Mouse (Mus musculus) hindbrain, embryonic 13.5 days (tissue): ENCODE results near the gene Rnf113a2. TPM values are rescaled to one million over a fixed set of nuclear protein-coding genes. Genes with fewer than 3 reads are reported as not detected.

Experiments used
- ATAC-seq: fragments of 200-750 bp; cut with Nextera tagmentation; 2 replicates; pipeline ENCODE4 v1.8.0; 2017; ENCODE audit warnings: moderate TSS enrichment; ENCODE audit not compliant: low FRiP score
- H3K27ac ChIP-seq: fragments of 300-500 bp; sonication (generic); 2 replicates; pipeline ENCODE4 v1.5.1; 2015; ENCODE audit warnings: inconsistent platforms, mild to moderate bottlenecking, moderate library complexity
- H3K27me3 ChIP-seq: fragments of 300-500 bp; sonication (generic); 2 replicates; pipeline ENCODE4 v1.6.1; 2015; ENCODE audit warnings: mild to moderate bottlenecking, inconsistent platforms
- H3K36me3 ChIP-seq: fragments of 300-500 bp; sonication (generic); 2 replicates; pipeline ENCODE4 v1.6.1; 2015; ENCODE audit warnings: mild to moderate bottlenecking, inconsistent platforms
- H3K4me1 ChIP-seq: fragments of 300-500 bp; sonication (generic); replicated peaks from 2 replicates; pipeline ENCODE4 v1.6.1; 2015; ENCODE audit warnings: inconsistent platforms
- H3K4me2 ChIP-seq: fragments of 300-500 bp; sonication (generic); 2 replicates; pipeline ENCODE4 v1.6.1; 2015; ENCODE audit warnings: inconsistent platforms, mild to moderate bottlenecking, moderate library complexity
- H3K4me3 ChIP-seq: fragments of 300-500 bp; sonication (generic); 2 replicates; pipeline ENCODE4 v1.5.1; 2015; ENCODE audit warnings: mild to moderate bottlenecking, inconsistent platforms
- H3K9ac ChIP-seq: fragments of 300-500 bp; sonication (generic); 2 replicates; pipeline ENCODE4 v1.6.1; 2015; ENCODE audit warnings: mild to moderate bottlenecking, inconsistent platforms
- H3K9me3 ChIP-seq: fragments of 300-500 bp; sonication (generic); 2 replicates; pipeline ENCODE4 v1.6.1; 2016; ENCODE audit warnings: inconsistent platforms
- WGBS: fragments of 180-500 bp; shearing (Covaris S2); methylation state at CpG from one replicate; pipeline ENCODE4 v1.1.7; 2015; 5-methylcytosine and 5-hydroxymethylcytosine counted together
- polyA plus RNA-seq: library from polyadenylated mRNA; unstranded; fragments of >200 nt; fragmentation: Nextera tagmentation; extraction: Ambion mirVana; gene quantifications from 2 replicates; pipeline ENCODE4 v1.2.1, GENCODE M21; 2015

Rnf113a2 gene
- polyA plus RNA-seq, 1 experiment from 2014 or later, result 28.5 TPM

DNA sequence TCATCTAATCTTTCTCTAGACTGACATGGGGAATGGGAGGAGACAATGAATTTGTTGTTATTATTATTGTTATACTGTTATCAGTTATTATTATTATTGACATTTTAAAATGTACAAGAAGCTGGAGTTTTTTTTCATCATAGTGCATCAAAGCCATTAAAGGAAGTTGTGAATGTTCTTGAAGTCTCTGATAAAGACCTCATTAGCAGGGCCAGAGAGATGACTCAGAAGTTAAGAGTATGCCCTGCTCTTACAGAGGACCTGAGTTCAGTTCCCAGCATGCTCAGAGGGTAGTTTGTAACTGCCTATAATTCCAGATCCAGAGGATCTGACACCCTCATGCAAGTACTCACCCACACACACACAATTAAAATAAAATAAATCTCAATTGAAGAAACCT is 19.3 kb upstream of the Rnf113a2 start:
- Histone ChIP-seq H3K27me3 (no peaks in the 10 kb centered on the region), H3K9ac (no peak overlapping the region), H3K4me2 (no peak overlapping the region), H3K4me1 (no peaks in the 10 kb centered on the region), H3K9me3 (no peaks in the 10 kb centered on the region), H3K4me3 (no peak overlapping the region), H3K36me3 (no peaks in the 10 kb centered on the region), H3K27ac (no peak overlapping the region)
- ATAC-seq, result no peak

DNA sequence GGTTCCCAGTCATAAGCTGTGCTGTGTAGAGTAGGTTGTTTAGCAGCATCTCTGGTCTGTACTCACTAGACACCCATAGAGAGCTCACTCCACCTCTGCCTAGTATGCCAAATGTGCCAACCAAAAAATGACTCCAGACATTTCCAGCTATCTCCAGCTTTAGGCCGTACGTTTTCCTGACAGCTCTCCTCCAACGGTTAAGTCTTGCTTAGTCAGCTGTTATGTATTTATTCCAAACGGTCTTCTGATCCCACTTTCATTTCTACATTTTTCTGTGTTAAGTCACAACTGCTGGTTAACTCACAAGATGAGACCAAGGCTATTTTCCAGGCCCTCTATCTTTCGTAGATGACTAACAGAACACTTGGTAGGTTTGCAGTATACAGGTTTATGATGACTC is 18.4 kb upstream of the Rnf113a2 start:
- H3K27me3 ChIP-seq, result no peaks in the 10 kb centered on the region
- H3K27ac ChIP-seq, result no peak overlapping the region
- no peak overlapping the region for H3K4me2 ChIP-seq
- no peaks in the 10 kb centered on the region for H3K9me3 ChIP-seq
- no peak overlapping the region for H3K9ac ChIP-seq
- no peaks in the 10 kb centered on the region for H3K36me3 ChIP-seq
- ATAC-seq, result no peak
- 87% methylated on average over 5 of the region's 5 CpGs for WGBS
- no peak overlapping the region for H3K4me3 ChIP-seq
- H3K4me1 ChIP-seq, result no peaks in the 10 kb centered on the region

DNA sequence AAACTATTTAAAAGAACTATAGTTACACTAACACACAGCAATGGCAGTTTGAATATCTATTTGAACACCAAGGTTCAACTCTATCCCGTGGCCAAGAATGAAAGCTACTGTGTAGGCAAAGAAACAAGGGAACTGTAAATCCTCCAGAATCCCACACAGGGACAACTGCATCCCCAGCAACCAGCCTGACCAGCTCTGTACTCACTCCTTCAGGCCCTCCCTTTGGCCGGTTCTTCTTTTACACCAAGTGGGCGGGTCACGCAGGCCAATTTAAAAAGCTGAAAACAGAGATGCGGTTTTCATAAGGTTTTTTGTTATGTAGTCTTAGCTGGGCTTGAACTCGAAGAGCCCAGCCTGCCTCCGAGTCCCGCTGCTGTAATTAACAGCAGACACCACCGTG is 17.9 kb upstream of the Rnf113a2 start:
- Histone ChIP-seq H3K9ac (no peak overlapping the region), H3K36me3 (no peaks in the 10 kb centered on the region), H3K27ac (no peak overlapping the region), H3K9me3 (no peaks in the 10 kb centered on the region), H3K4me1 (no peaks in the 10 kb centered on the region), H3K27me3 (no peaks in the 10 kb centered on the region), H3K4me3 (no peak overlapping the region), H3K4me2 (no peak overlapping the region)
- ATAC-seq, result no peak
- WGBS, result 78% methylated on average over 9 of the region's 9 CpGs

DNA sequence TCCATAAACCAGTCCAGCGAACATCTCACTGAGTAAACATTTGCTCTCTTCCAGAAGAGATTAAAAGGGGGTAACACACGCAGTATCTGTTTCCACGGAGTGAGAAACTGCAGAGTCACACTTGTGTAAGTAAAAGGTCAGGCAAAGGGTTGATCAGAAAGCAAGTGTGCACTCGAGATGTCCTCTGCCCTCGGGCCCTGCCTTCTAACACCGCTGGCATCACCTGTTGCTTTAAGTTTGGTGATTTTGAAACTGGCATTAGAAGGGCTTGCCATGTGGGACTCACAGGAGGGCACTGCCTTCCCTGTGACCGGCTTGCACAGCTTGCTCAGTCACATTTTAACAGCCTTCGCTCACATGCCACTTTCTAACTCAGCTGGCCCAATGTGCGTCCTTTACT is 17.3 kb upstream of the Rnf113a2 start:
- H3K9me3 ChIP-seq, result no peaks in the 10 kb centered on the region
- no peak overlapping the region for H3K27ac ChIP-seq
- no peaks in the 10 kb centered on the region for H3K4me1 ChIP-seq
- no peaks in the 10 kb centered on the region for H3K36me3 ChIP-seq
- H3K4me2 ChIP-seq, result no peak overlapping the region
- no peaks in the 10 kb centered on the region for H3K27me3 ChIP-seq
- no peak for ATAC-seq
- no peak overlapping the region for H3K4me3 ChIP-seq
- H3K9ac ChIP-seq, result no peak overlapping the region
- 89% methylated on average over 9 of the region's 9 CpGs for WGBS

GRCm38 (mm10) chr12:84400068-84400467 is 16.9 kb upstream of the Rnf113a2 start:
- H3K27ac ChIP-seq, result no peak overlapping the region
- no peaks in the 10 kb centered on the region for H3K36me3 ChIP-seq
- no peak overlapping the region for H3K9ac ChIP-seq
- no peaks in the 10 kb centered on the region for H3K9me3 ChIP-seq
- H3K4me3 ChIP-seq, result no peak overlapping the region
- WGBS, result 85% methylated on average over 3 of the region's 3 CpGs
- no peaks in the 10 kb centered on the region for H3K4me1 ChIP-seq
- H3K27me3 ChIP-seq, result no peaks in the 10 kb centered on the region
- no peak for ATAC-seq
- no peak overlapping the region for H3K4me2 ChIP-seq

DNA sequence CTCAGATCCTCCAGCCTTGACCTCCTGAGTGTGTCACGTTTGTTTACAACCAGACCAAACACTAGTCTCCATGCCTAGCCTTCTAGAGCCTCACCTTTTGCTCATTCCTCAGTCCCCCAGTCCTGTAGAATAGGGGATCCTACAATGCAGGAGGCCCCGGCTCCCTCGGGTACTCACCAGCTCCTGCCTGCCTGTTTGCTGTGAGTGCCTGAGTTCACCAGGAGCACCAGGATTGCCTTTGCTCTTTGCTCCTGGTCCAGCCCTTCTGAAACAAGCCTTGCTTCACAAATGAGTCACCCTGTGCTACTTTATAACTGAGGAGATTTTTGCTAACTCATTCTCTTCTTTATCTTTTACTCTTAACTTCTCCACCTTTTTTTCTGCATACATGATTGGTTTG is 16.3 kb upstream of the Rnf113a2 start:
- 73% methylated on average over 3 of the region's 3 CpGs for WGBS
- Histone ChIP-seq H3K4me1 (no peaks in the 10 kb centered on the region), H3K27me3 (no peaks in the 10 kb centered on the region), H3K4me2 (no peak overlapping the region), H3K36me3 (no peaks in the 10 kb centered on the region), H3K9ac (no peak overlapping the region; the same call in 1 of the 2 replicates), H3K4me3 (no peak overlapping the region), H3K27ac (no peak overlapping the region), H3K9me3 (no peaks in the 10 kb centered on the region)
- no peak for ATAC-seq

DNA sequence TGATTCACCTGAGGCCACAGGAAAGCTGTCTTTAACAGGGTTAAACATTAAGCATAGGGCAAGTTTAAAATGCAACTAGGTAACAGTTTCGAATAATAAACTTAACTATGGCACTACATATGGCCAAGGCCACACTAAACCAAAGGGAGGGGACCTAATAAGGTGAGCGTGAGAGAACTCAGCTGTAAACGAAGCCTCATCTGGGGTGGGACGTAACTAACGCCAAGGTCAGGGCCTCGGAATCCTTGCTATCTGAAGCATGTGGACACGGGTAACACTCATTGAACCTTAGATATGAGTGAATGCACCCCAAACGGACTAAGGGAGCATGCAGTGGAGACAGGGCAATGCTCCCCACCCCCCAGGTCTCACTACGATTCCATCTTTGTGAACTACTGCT is 14.1 kb upstream of the Rnf113a2 start:
- no peak overlapping the region for H3K4me2 ChIP-seq
- no peaks in the 10 kb centered on the region for H3K27me3 ChIP-seq
- no peaks in the 10 kb centered on the region for H3K36me3 ChIP-seq
- no peak overlapping the region for H3K27ac ChIP-seq
- ATAC-seq, result no peak
- no peak overlapping the region for H3K4me3 ChIP-seq
- no peaks in the 10 kb centered on the region for H3K9me3 ChIP-seq
- WGBS, result 84% methylated on average over 9 of the region's 9 CpGs
- H3K4me1 ChIP-seq, result peaks cover 3% of the 10 kb centered on the region
- no peak overlapping the region for H3K9ac ChIP-seq

DNA sequence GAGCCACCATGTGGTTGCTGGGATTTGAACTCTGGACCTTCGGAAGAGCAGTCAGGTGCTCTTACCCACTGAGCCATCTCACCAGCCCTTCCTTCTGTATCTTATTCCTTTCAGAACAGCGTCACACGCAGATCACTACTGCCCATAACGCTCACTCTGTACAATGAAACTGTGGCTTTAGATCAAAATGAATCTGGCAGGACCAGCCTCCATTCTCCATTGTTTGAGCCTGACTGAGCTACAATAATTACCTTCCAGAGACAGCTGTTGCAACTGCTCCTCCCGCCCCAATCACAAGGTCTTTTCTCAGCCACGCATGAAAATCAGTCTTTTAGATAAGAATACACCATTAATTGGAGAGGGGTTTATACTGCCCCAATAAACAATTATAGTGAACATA is 12.5 kb upstream of the Rnf113a2 start:
- ATAC-seq, result no peak
- H3K9me3 ChIP-seq, result no peaks in the 10 kb centered on the region
- WGBS, result 72% methylated on average over 6 of the region's 6 CpGs
- no peak overlapping the region for H3K9ac ChIP-seq
- H3K36me3 ChIP-seq, result no peaks in the 10 kb centered on the region
- H3K27me3 ChIP-seq, result no peaks in the 10 kb centered on the region
- no peak overlapping the region for H3K4me2 ChIP-seq
- no peak overlapping the region for H3K4me3 ChIP-seq
- H3K4me1 ChIP-seq, result peaks cover 9% of the 10 kb centered on the region
- H3K27ac ChIP-seq, result no peak overlapping the region

GRCm38 (mm10) chr12:84407259-84407658 is 9.7 kb upstream of the Rnf113a2 start:
- H3K27ac ChIP-seq, result no peak overlapping the region
- H3K36me3 ChIP-seq, result no peaks in the 10 kb centered on the region
- H3K9me3 ChIP-seq, result no peaks in the 10 kb centered on the region
- H3K9ac ChIP-seq, result no peak overlapping the region
- ATAC-seq, result no peak
- H3K27me3 ChIP-seq, result 0 out of 2 replicates have a peak, but pooled peaks cover 4% of the 10 kb centered on the region
- H3K4me1 ChIP-seq, result peaks cover 11% of the 10 kb centered on the region
- H3K4me3 ChIP-seq, result no peak overlapping the region
- 59% methylated on average over 4 of the region's 4 CpGs for WGBS
- no peak overlapping the region for H3K4me2 ChIP-seq

DNA sequence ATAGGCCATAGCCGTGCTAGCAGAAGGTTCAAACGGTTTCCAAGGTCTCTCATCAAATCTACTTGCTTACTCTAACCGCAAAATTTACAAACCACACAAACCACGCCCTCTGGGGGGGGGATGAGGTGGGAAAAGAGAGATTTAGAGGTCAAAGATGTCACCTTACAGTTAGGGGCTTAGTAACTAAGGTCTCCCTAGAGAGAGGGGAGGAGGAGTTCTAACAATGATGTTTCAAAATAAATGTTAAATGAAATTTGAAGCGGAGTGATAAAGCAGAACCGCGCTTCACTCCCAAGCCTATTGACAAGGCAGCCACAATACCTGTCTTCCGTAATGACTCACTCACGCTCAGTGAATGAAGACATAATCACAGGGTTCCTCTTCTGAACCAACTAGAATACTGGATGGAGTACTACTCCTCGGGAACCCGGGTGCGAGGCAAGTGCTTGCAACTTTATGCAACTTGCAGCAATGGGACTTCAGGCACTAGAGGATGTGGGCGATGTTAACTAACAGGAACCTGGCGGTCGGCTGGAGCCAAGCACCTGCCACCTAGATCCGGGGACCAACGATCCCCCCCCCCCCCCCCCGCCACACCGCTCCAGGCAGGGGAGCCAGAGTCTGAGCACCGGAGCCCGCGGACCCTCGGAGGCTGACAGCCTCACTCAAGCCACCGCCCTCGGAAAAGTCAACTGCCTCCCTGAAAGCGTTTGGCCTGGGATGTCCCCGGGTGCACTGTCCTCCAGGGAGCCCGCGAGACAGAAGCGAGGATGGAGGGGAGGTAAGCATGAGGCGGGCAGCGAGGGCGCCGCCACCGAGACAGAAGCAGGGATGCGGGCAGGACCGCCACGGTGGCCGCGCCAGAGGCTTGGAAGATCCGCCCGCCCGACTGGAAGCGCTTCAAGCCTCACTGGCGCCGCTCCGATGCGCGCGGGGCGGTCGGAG is 8.8 kb upstream of the Rnf113a2 start:
- peak; percentile 83 for ATAC-seq
- Histone ChIP-seq H3K4me2 (peak overlapping the region; percentile 74), H3K27ac (peak overlapping the region; percentile 94), H3K27me3 (0 out of 2 replicates have a peak, but pooled peaks cover 4% of the 10 kb centered on the region), H3K4me3 (peak overlapping the region; percentile 72), H3K9ac (peak overlapping the region; percentile 87), H3K4me1 (peaks cover 11% of the 10 kb centered on the region), H3K9me3 (no peaks in the 10 kb centered on the region), H3K36me3 (no peaks in the 10 kb centered on the region)
- 2% methylated on average over 43 of the region's 52 CpGs for WGBS

DNA sequence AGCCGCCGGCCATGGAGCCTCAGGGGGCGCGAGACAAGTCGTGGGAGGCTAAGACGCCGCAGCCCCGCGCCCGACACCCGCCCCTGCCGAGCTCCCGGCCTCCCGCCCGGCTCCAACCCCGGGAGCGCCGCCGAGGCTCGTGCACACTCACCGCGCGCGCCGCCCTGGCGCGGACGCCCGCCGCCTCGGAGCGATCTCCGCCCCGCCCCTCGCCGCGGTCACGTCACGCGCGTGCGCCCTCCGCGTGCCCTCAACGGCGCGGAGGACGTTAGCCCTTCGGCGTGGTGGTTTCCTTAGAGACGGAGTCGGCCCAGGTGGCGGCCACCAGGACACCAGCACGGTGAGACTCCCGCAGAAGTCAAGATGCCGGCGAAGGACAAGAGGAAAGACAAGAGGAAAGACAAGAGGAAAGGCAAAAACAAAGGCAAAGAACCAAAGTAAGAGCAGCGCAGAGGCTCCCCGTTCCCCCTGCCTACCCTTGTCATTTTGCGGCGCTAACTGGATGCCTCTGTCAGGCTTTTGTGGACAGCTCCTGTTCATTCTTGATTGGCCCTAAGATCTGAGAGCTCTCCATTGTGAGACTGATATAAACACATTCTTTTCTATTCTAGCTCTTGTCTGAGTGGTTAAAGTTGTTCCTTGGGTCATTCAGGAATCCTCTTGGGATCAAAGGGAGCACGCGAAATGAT is 8.0 kb upstream of the Rnf113a2 start, which contains the start of the genes Entpd5 and Bbof1:
Gene Entpd5, minus strand, starts transcription at position 211 of the 689 bp plus-strand sequence.
Gene Bbof1, plus strand, starts transcription at position 253 of the 689 bp plus-strand sequence.
- Histone ChIP-seq H3K4me2 (peak within 1 kb of the TSS; percentile 74), H3K36me3 (no peaks in the 10 kb centered on the region), H3K27ac (peak within 1 kb of the TSS; percentile 94), H3K9me3 (no peaks in the 10 kb centered on the region), H3K4me1 (peaks cover 11% of the 10 kb centered on the region), H3K4me3 (peak within 1 kb of the TSS; percentile 72), H3K27me3 (0 out of 2 replicates have a peak, but pooled peaks cover 4% of the 10 kb centered on the region), H3K9ac (peak within 1 kb of the TSS; percentile 87)
- WGBS, result 1% methylated on average over 57 of the region's 63 CpGs
- peak; percentile 93 for ATAC-seq

- no peak for ATAC-seq
- 40% methylated on average over 18 of the region's 18 CpGs for WGBS
These were observed 568 bp downstream of the Rnf113a2 start for GRCm38 (mm10) chr12:84417605-84417922.

More at GRCm38 (mm10) chr12:84417605-84417922, 568 bp downstream of the Rnf113a2 start:
- H3K9ac ChIP-seq, result peak overlapping the region; percentile 76
- H3K4me2 ChIP-seq, result peak overlapping the region; percentile 78
- H3K36me3 ChIP-seq, result no peaks in the 10 kb centered on the region; the same call in 1 of the 2 replicates
- H3K27ac ChIP-seq, result peak overlapping the region; percentile 78
- no peaks in the 10 kb centered on the region for H3K9me3 ChIP-seq
- H3K27me3 ChIP-seq, result 0 out of 2 replicates have a peak, but pooled peaks cover under 1% of the 10 kb centered on the region
- peaks cover 9% of the 10 kb centered on the region for H3K4me1 ChIP-seq
- H3K4me3 ChIP-seq, result peak overlapping the region; percentile 52
